Mouse (Mus musculus) stomach, embryonic 15.5 days (tissue): ENCODE measurements around the gene Olfr275. TPM values are rescaled to one million over a fixed set of nuclear protein-coding genes. Genes with fewer than 3 reads are reported as not detected.
"Not testable (repeated sequence)": the region's sequence is repeated elsewhere in the genome, so short reads cannot be mapped to it uniquely, and the experiment has no call there.

ENCODE experiments used
- ATAC-seq: fragments of 200-750 bp; cut with Nextera tagmentation; 2 replicates; pipeline ENCODE4 v1.8.0; 2017; ENCODE audit warnings: low read depth, moderate number of reproducible peaks, moderate TSS enrichment; ENCODE audit not compliant: insufficient read depth, low FRiP score
- H3K27ac ChIP-seq: fragments of 300-500 bp; sonication (generic); 2 replicates; pipeline ENCODE4 v1.5.1; 2015; ENCODE audit warnings: mild to moderate bottlenecking, inconsistent platforms
- H3K27me3 ChIP-seq: fragments of 300-500 bp; sonication (generic); replicated peaks from 2 replicates; pipeline ENCODE4 v1.6.1; 2015; ENCODE audit warnings: inconsistent platforms
- H3K36me3 ChIP-seq: fragments of 300-500 bp; sonication (generic); 2 replicates; pipeline ENCODE4 v1.6.1; 2015; ENCODE audit warnings: inconsistent platforms
- H3K4me1 ChIP-seq: fragments of 300-500 bp; sonication (generic); 2 replicates; pipeline ENCODE4 v1.6.1; 2015; ENCODE audit warnings: inconsistent platforms
- H3K4me2 ChIP-seq: fragments of 300-500 bp; sonication (generic); 2 replicates; pipeline ENCODE4 v1.6.1; 2015; ENCODE audit warnings: mild to moderate bottlenecking, inconsistent platforms
- H3K4me3 ChIP-seq: fragments of 300-500 bp; sonication (generic); replicated peaks from 2 replicates; pipeline ENCODE4 v1.5.1; 2015; ENCODE audit warnings: inconsistent platforms
- H3K9ac ChIP-seq: fragments of 300-500 bp; sonication (generic); 2 replicates; pipeline ENCODE4 v1.6.1; 2015; ENCODE audit warnings: inconsistent platforms
- H3K9me3 ChIP-seq: fragments of 300-500 bp; sonication (generic); 2 replicates; pipeline ENCODE4 v1.6.1; 2016; ENCODE audit warnings: inconsistent platforms
- WGBS: fragments of 180-500 bp; shearing (Covaris S2); methylation state at CpG from one replicate; pipeline ENCODE4 v1.1.7; 2015; 5-methylcytosine and 5-hydroxymethylcytosine counted together
- polyA plus RNA-seq: library from polyadenylated mRNA; unstranded; fragments of >200 nt; fragmentation: Nextera tagmentation; extraction: Ambion mirVana; gene quantifications from 2 replicates; pipeline ENCODE4 v1.2.1, GENCODE M21; 2015

The Olfr275 gene
- not detected in 2 replicates for polyA plus RNA-seq

GRCm38 (mm10) chr4:52814304-52814703 lies at the start of gene Olfr275:
Gene Olfr275, plus strand, starts transcription at chr4:52814604.
- no peaks in the 10 kb centered on the region for H3K4me1 ChIP-seq
- no peaks in the 10 kb centered on the region for H3K9me3 ChIP-seq
- no peaks in the 10 kb centered on the region for H3K36me3 ChIP-seq
- 85% methylated on average over 2 of the region's 2 CpGs for WGBS
- no peak within 1 kb of the TSS for H3K9ac ChIP-seq
- no peak within 1 kb of the TSS for H3K4me3 ChIP-seq
- no peak within 1 kb of the TSS for H3K27ac ChIP-seq
- ATAC-seq, result no peak
- no peak within 1 kb of the TSS for H3K4me2 ChIP-seq
- H3K27me3 ChIP-seq, result no peaks in the 10 kb centered on the region

GRCm38 (mm10) chr4:52765612-52766011 lies 48.8 kb upstream of the Olfr275 start:
- H3K27me3 ChIP-seq, result no peaks in the 10 kb centered on the region
- no peak for ATAC-seq
- WGBS, result 41% methylated on average over 6 of the region's 6 CpGs
- H3K9ac ChIP-seq, result no peak overlapping the region
- no peaks in the 10 kb centered on the region for H3K9me3 ChIP-seq
- H3K4me2 ChIP-seq, result no peak overlapping the region
- no peak overlapping the region for H3K4me3 ChIP-seq
- no peak overlapping the region for H3K27ac ChIP-seq
- H3K36me3 ChIP-seq, result no peaks in the 10 kb centered on the region
- no peaks in the 10 kb centered on the region for H3K4me1 ChIP-seq

GRCm38 (mm10) chr4:52772186-52772585 lies 42.2 kb upstream of the Olfr275 start:
- ATAC-seq, result no peak
- Histone ChIP-seq H3K4me1 (no peaks in the 10 kb centered on the region), H3K9ac (no peak overlapping the region), H3K36me3 (no peaks in the 10 kb centered on the region), H3K9me3 (no peaks in the 10 kb centered on the region), H3K4me3 (no peak overlapping the region), H3K27ac (no peak overlapping the region), H3K27me3 (no peaks in the 10 kb centered on the region), H3K4me2 (no peak overlapping the region)
- WGBS, result 59% methylated on average over 5 of the region's 5 CpGs

GRCm38 (mm10) chr4:52800013-52800412 lies 14.4 kb upstream of the Olfr275 start:
- no peaks in the 10 kb centered on the region for H3K27me3 ChIP-seq
- WGBS, result 80% methylated on average over 3 of the region's 3 CpGs
- ATAC-seq, result no peak

GRCm38 (mm10) chr4:52811871-52812270 lies 2.5 kb upstream of the Olfr275 start:
- no peak for ATAC-seq
- Histone ChIP-seq H3K4me3 (no peak overlapping the region), H3K9me3 (no peaks in the 10 kb centered on the region), H3K4me1 (no peaks in the 10 kb centered on the region), H3K36me3 (no peaks in the 10 kb centered on the region), H3K9ac (no peak overlapping the region), H3K27me3 (no peaks in the 10 kb centered on the region), H3K4me2 (no peak overlapping the region), H3K27ac (no peak overlapping the region)
- 28% methylated on average over 2 of the region's 2 CpGs for WGBS

More at GRCm38 (mm10) chr4:52800013-52800412, 14.4 kb upstream of the Olfr275 start:
- Histone ChIP-seq H3K36me3 (no peaks in the 10 kb centered on the region), H3K27ac (no peak overlapping the region), H3K4me3 (no peak overlapping the region), H3K4me2 (no peak overlapping the region), H3K4me1 (no peaks in the 10 kb centered on the region), H3K9ac (no peak overlapping the region), H3K9me3 (no peaks in the 10 kb centered on the region)

- no peak overlapping the region for H3K9ac ChIP-seq
- ATAC-seq, result no peak
- H3K4me3 ChIP-seq, result no peak overlapping the region
- 92% methylated on average over 11 of the region's 11 CpGs for WGBS
- no peaks in the 10 kb centered on the region for H3K4me1 ChIP-seq
- H3K36me3 ChIP-seq, result no peaks in the 10 kb centered on the region
- no peak overlapping the region for H3K4me2 ChIP-seq
- H3K27ac ChIP-seq, result no peak overlapping the region
- no peaks in the 10 kb centered on the region for H3K27me3 ChIP-seq
- no peaks in the 10 kb centered on the region for H3K9me3 ChIP-seq
Measured at GRCm38 (mm10) chr4:52821375-52821774, 7.0 kb downstream of the Olfr275 start.

- 29% methylated on average over 1 of the region's 1 CpGs for WGBS
- not testable (repeated sequence) for H3K4me3 ChIP-seq, H3K27me3 ChIP-seq, H3K4me2 ChIP-seq, H3K27ac ChIP-seq, H3K9me3 ChIP-seq, H3K9ac ChIP-seq, ATAC-seq, H3K36me3 ChIP-seq, H3K4me1 ChIP-seq
Measured at GRCm38 (mm10) chr4:52845411-52845810, 31.0 kb downstream of the Olfr275 start.

GRCm38 (mm10) chr4:52849039-52849635 lies 34.7 kb downstream of the Olfr275 start:
- Histone ChIP-seq H3K4me2 (no peak overlapping the region), H3K36me3 (no peaks in the 10 kb centered on the region), H3K9ac (no peak overlapping the region), H3K27me3 (no peaks in the 10 kb centered on the region), H3K27ac (no peak overlapping the region), H3K4me1 (no peaks in the 10 kb centered on the region), H3K4me3 (no peak overlapping the region), H3K9me3 (no peaks in the 10 kb centered on the region)
- 42% methylated on average over 4 of the region's 4 CpGs for WGBS
- no peak for ATAC-seq

- Histone ChIP-seq H3K27ac (no peak overlapping the region), H3K27me3 (no peaks in the 10 kb centered on the region), H3K4me3 (no peak overlapping the region), H3K4me1 (no peaks in the 10 kb centered on the region), H3K9ac (no peak overlapping the region), H3K36me3 (no peaks in the 10 kb centered on the region), H3K4me2 (no peak overlapping the region), H3K9me3 (no peaks in the 10 kb centered on the region)
- no peak for ATAC-seq
- 78% methylated on average over 5 of the region's 5 CpGs for WGBS
Measured at GRCm38 (mm10) chr4:52849672-52850071, 35.3 kb downstream of the Olfr275 start.

- 68% methylated on average over 1 of the region's 1 CpGs for WGBS
- H3K9ac ChIP-seq, result no peak within 1 kb of the TSS
- no peak within 1 kb of the TSS for H3K27ac ChIP-seq
- no peaks in the 10 kb centered on the region for H3K9me3 ChIP-seq
- H3K36me3 ChIP-seq, result no peaks in the 10 kb centered on the region
- ATAC-seq, result no peak
- no peak within 1 kb of the TSS for H3K4me3 ChIP-seq
- H3K4me1 ChIP-seq, result no peaks in the 10 kb centered on the region
- no peak within 1 kb of the TSS for H3K4me2 ChIP-seq
- no peaks in the 10 kb centered on the region for H3K27me3 ChIP-seq
Measured at GRCm38 (mm10) chr4:52859136-52859535, 44.7 kb downstream of the Olfr275 start, which contains the start of gene Olfr273. Gene Olfr273, minus strand, starts transcription at chr4:52859236.

GRCm38 (mm10) chr4:52864156-52864555 lies 49.8 kb downstream of the Olfr275 start:
- Histone ChIP-seq H3K4me1 (no peaks in the 10 kb centered on the region), H3K36me3 (no peaks in the 10 kb centered on the region), H3K9ac (no peak overlapping the region), H3K4me2 (no peak overlapping the region), H3K27ac (no peak overlapping the region), H3K9me3 (no peaks in the 10 kb centered on the region), H3K27me3 (no peaks in the 10 kb centered on the region), H3K4me3 (no peak overlapping the region)
- ATAC-seq, result no peak
- 91% methylated on average over 9 of the region's 9 CpGs for WGBS
